Mouse (Mus musculus): ENCODE results near the gene Kmt2e.

- TF ChIP-seq CTCF (IDR thresholded peaks at IDR 0.05; ENCODE audit: low read depth): no peak
- no peak for TF ChIP-seq EP300 (IDR thresholded peaks at IDR 0.05; ENCODE audit: low read depth)
These were observed 83.6 kb downstream of the Kmt2e start for GRCm38 (mm10) chr5:23517839-23518238.
